In the genomic region with DNA sequence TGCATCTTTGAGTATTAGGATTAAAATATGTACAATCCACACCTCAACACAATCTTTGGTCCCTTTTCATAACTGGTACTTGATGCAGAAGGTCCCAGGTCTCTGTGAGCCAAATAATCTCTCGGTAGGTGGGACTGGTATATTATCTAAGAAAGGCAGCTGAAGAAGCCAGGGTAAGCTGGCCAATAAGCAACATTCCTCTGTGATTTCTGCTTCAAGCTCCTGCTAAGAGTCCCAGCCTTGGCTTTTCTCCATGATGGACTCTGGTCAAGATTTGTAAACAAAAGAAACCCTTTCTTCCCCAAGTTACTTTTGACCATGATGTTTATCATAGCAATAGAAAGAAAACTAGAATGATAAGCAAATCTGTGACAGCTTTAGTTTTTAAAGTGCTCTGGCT, we compare ENCODE assay signal across 18 mouse cellular contexts.
DNase-seq lines count a peak whose midpoint lies in the region; ATAC-seq and TF ChIP-seq lines count a peak whose summit lies in the region.
"Had no signal": no experiment of that assay in that cellular context is flagged by ENCODE, and none has a peak within 500 bp of the region (broad histone marks: within the 10 kb centered on the region; RNA-seq: fewer than 3 reads in every experiment).

No protein-coding gene starts in this region.

- DNase-seq in hindbrain, postnatal 0 days (ENCODE audit: low spot score): peak; percentile 43
- DNase-seq in lung, postnatal 0 days (ENCODE audit: low spot score): peak; percentile 17
- DNase-seq in lung, adult 2 months: no peak
- peak; percentile 44 to 81 for DNase-seq in cerebellum, adult 2 months
- DNase-seq in lung, postnatal 14 days: peak; percentile 18
- no peak for DNase-seq in urinary bladder, postnatal 4 days (ENCODE audit: low spot score in 2 of 2)
- DNase-seq: gastrocnemius, postnatal 36 days; layer of hippocampus, postnatal 36 days; liver, postnatal 0 days; right cerebral cortex, postnatal 4 days; thymus, postnatal 14 days had no signal

- no peak for ATAC-seq in hindbrain, postnatal 0 days
- no peak for ATAC-seq in hindbrain, embryonic 16.5 days
- ATAC-seq in lung, postnatal 0 days: no peak
- ATAC-seq in activated CD4-positive, CD25-positive, alpha-beta regulatory T cell, adult 4 months: no peak
- ATAC-seq: CD4-positive, CD25-positive, alpha-beta regulatory T cell, adult 4 months; liver, postnatal 0 days had no signal

- H3K4me3 ChIP-seq in hindbrain, postnatal 0 days (ENCODE audit: low read length): no peak overlapping the region
- no peak overlapping the region for H3K4me3 ChIP-seq in hindbrain, embryonic 16.5 days (ENCODE audit: low read length)
- no peak overlapping the region for H3K4me3 ChIP-seq in lung, postnatal 0 days (ENCODE audit: low read depth, low read length)
- no peak overlapping the region for H3K4me3 ChIP-seq in lung, adult 2 months (replicated peaks; ENCODE audit: extremely low read depth, low read depth, low read length)
- no peak overlapping the region for H3K4me3 ChIP-seq in cerebellum, adult 2 months (replicated peaks; ENCODE audit: insufficient read depth, low read depth, low read length)
- H3K4me3 ChIP-seq: erythroblast, embryonic 14.5 days; hindbrain, embryonic 15.5 days; limb, embryonic 12.5 days; midbrain, embryonic 12.5 days had no signal

- no peak overlapping the region for H3K4me2 ChIP-seq in hindbrain, postnatal 0 days (ENCODE audit: low read depth, low read length)
- no peak overlapping the region for H3K4me2 ChIP-seq in hindbrain, embryonic 16.5 days (ENCODE audit: low read length)
- H3K4me2 ChIP-seq in lung, postnatal 0 days (replicated peaks; ENCODE audit: low read depth, low read length): no peak overlapping the region
- H3K4me2 ChIP-seq: hindbrain, embryonic 15.5 days; limb, embryonic 12.5 days; midbrain, embryonic 12.5 days had no signal

- H3K27me3 ChIP-seq in hindbrain, postnatal 0 days (ENCODE audit: insufficient read depth, low read length): no peaks in the 10 kb centered on the region
- H3K27me3 ChIP-seq in hindbrain, embryonic 16.5 days (replicated peaks; ENCODE audit: control insufficient read depth, insufficient read depth, low read length): no peaks in the 10 kb centered on the region
- no peaks in the 10 kb centered on the region for H3K27me3 ChIP-seq in lung, postnatal 0 days (replicated peaks; ENCODE audit: insufficient read depth, low read length)
- H3K27me3 ChIP-seq in cerebellum, adult 2 months (ENCODE audit: control insufficient read depth, insufficient read depth, low read length): no peaks in the 10 kb centered on the region
- H3K27me3 ChIP-seq: hindbrain, embryonic 15.5 days; limb, embryonic 12.5 days; midbrain, embryonic 12.5 days had no signal

- no peak for TF ChIP-seq CTCF in hindbrain, postnatal 0 days (IDR thresholded peaks at IDR 0.05; ENCODE audit: low read depth)
- TF ChIP-seq CTCF in lung, postnatal 0 days (IDR thresholded peaks at IDR 0.05): no peak
- no peak for TF ChIP-seq CTCF in lung, adult 2 months (IDR thresholded peaks at IDR 0.05; ENCODE audit: insufficient read depth, low read length)
- no peak for TF ChIP-seq CTCF in cerebellum, adult 2 months (IDR thresholded peaks at IDR 0.05; ENCODE audit: borderline replicate concordance, insufficient read depth, low read depth, low read length)

- no peak for TF ChIP-seq POLR2A in lung, adult 2 months (IDR thresholded peaks at IDR 0.05; ENCODE audit: borderline replicate concordance, extremely low read depth, low read depth, low read length)
- TF ChIP-seq POLR2A in cerebellum, adult 2 months (IDR thresholded peaks at IDR 0.05; ENCODE audit: borderline replicate concordance, insufficient read depth, low read length): no peak

- H3K9me3 ChIP-seq in hindbrain, postnatal 0 days (ENCODE audit: low read length): no peaks in the 10 kb centered on the region
- H3K9me3 ChIP-seq in hindbrain, embryonic 16.5 days (ENCODE audit: control insufficient read depth, low read length): no peaks in the 10 kb centered on the region
- H3K9me3 ChIP-seq in lung, postnatal 0 days (ENCODE audit: low read length): no peaks in the 10 kb centered on the region
- H3K9me3 ChIP-seq: hindbrain, embryonic 15.5 days; limb, embryonic 12.5 days; midbrain, embryonic 12.5 days had no signal

- H3K36me3 ChIP-seq in hindbrain, postnatal 0 days (ENCODE audit: insufficient read depth, low read length): no peaks in the 10 kb centered on the region
- H3K36me3 ChIP-seq in hindbrain, embryonic 16.5 days (ENCODE audit: control insufficient read depth, insufficient read depth, low read length): no peaks in the 10 kb centered on the region
- no peaks in the 10 kb centered on the region for H3K36me3 ChIP-seq in lung, postnatal 0 days (ENCODE audit: insufficient read depth, low read length)
- H3K36me3 ChIP-seq: hindbrain, embryonic 15.5 days; limb, embryonic 12.5 days; midbrain, embryonic 12.5 days had no signal

- no peak overlapping the region for H3K9ac ChIP-seq in hindbrain, postnatal 0 days (replicated peaks; ENCODE audit: low read length)
- H3K9ac ChIP-seq in hindbrain, embryonic 16.5 days (ENCODE audit: low read depth, low read length): no peak overlapping the region
- no peak overlapping the region for H3K9ac ChIP-seq in lung, postnatal 0 days (replicated peaks; ENCODE audit: low read depth)
- H3K9ac ChIP-seq: hindbrain, embryonic 15.5 days; limb, embryonic 12.5 days; liver, postnatal 0 days; midbrain, embryonic 12.5 days had no signal

- H3K4me1 ChIP-seq in hindbrain, postnatal 0 days (ENCODE audit: insufficient read depth, low read length): no peaks in the 10 kb centered on the region
- no peaks in the 10 kb centered on the region for H3K4me1 ChIP-seq in hindbrain, embryonic 16.5 days (ENCODE audit: control insufficient read depth, insufficient read depth, low read depth, low read length)
- no peaks in the 10 kb centered on the region for H3K4me1 ChIP-seq in lung, postnatal 0 days (ENCODE audit: insufficient read depth, low read depth, low read length)
- no peaks in the 10 kb centered on the region; the same call in 1 of the 2 replicates for H3K4me1 ChIP-seq in lung, adult 2 months (ENCODE audit: control insufficient read depth, insufficient read depth, low read length)
- H3K4me1 ChIP-seq in cerebellum, adult 2 months (ENCODE audit: control insufficient read depth, insufficient read depth, low read length): peaks cover 13% of the 10 kb centered on the region
- H3K4me1 ChIP-seq: limb, embryonic 12.5 days had no signal

- TF ChIP-seq EP300 in lung, postnatal 0 days (IDR thresholded peaks at IDR 0.05): no peak

- 31% methylated on average over 1 of the region's 1 CpGs for WGBS in hindbrain, postnatal 0 days
- 53% methylated on average over 1 of the region's 1 CpGs for WGBS in hindbrain, embryonic 16.5 days
- WGBS in lung, postnatal 0 days: 24% methylated on average over 1 of the region's 1 CpGs
- 37% methylated on average over 1 of the region's 1 CpGs for WGBS in lung, adult 2 months
- 5% methylated on average over 1 of the region's 1 CpGs for WGBS in cerebellum, adult 2 months

- no peak overlapping the region for H3K27ac ChIP-seq in hindbrain, postnatal 0 days
- H3K27ac ChIP-seq in hindbrain, embryonic 16.5 days (ENCODE audit: low read depth, low read length): no peak overlapping the region
- H3K27ac ChIP-seq in lung, postnatal 0 days (ENCODE audit: low read length): no peak overlapping the region
- H3K27ac ChIP-seq in cerebellum, adult 2 months (ENCODE audit: insufficient read depth, low read length): no peak overlapping the region; the same call in 1 of the 2 replicates
- H3K27ac ChIP-seq: hindbrain, embryonic 15.5 days; limb, embryonic 12.5 days; midbrain, embryonic 12.5 days had no signal

Comparison
In these comparisons a context has a peak if more than half of its experiments do, and no peak if none do; other contexts are left out.
1. DNase-seq: peak in hindbrain, postnatal 0 days (single experiment), lung, postnatal 0 days (single experiment), cerebellum, adult 2 months (2 of 2) and lung, postnatal 14 days (single experiment); none in lung, adult 2 months (single experiment) and urinary bladder, postnatal 4 days (0 of 2).